Comparison of ENCODE assay signal across 8 mouse cellular contexts in genomic region chr6:88106612-88107123, GRCm38 (mm10). TPM values are rescaled to one million over a fixed set of nuclear protein-coding genes. Genes with fewer than 3 reads are reported as not detected.
DNase-seq lines count a peak whose midpoint lies in the region; ATAC-seq lines count a peak whose summit lies in the region.

No protein-coding gene starts in this region.

- H3K9me3 ChIP-seq in heart, embryonic 16.5 days (replicated peaks; ENCODE audit: control insufficient read depth, low read length), result no peaks in the 10 kb centered on the region
- no peaks in the 10 kb centered on the region for H3K9me3 ChIP-seq in embryonic facial prominence, embryonic 10.5 days
- H3K9me3 ChIP-seq in intestine, embryonic 15.5 days, result no peaks in the 10 kb centered on the region
- H3K9me3 ChIP-seq in midbrain, embryonic 14.5 days (ENCODE audit: control insufficient read depth, low read length), result no peaks in the 10 kb centered on the region

- H3K9ac ChIP-seq in heart, embryonic 16.5 days (ENCODE audit: low read length), result peak overlapping the region; percentile 72
- H3K9ac ChIP-seq in intestine, embryonic 15.5 days, result 0 out of 2 replicates have a peak overlapping the region, but pooled peaks have one; percentile 3
- H3K9ac ChIP-seq in midbrain, embryonic 14.5 days (replicated peaks; ENCODE audit: low read length), result peak overlapping the region; percentile 52; the same call in 1 of the 2 replicates

- DNase-seq in heart, postnatal 14 days, result no peak
- DNase-seq in embryonic facial prominence, embryonic 10.5 days (ENCODE audit: low spot score), result no peak
- no peak for DNase-seq in midbrain, embryonic 14.5 days
- no peak for DNase-seq in gastrocnemius, postnatal 10 days
- DNase-seq in T-cell, adult 2 months (ENCODE audit: low spot score), result no peak
- no peak for DNase-seq in spleen, postnatal 10 days (ENCODE audit: low spot score in 2 of 2)

- intact Hi-C loops in heart, postnatal 14 days (cut with DNase I), result no loop called here

- H3K27ac ChIP-seq in heart, embryonic 16.5 days (ENCODE audit: low read length), result 0 out of 2 replicates have a peak overlapping the region, but pooled peaks have one; percentile 19
- peak overlapping the region; percentile 73 for H3K27ac ChIP-seq in embryonic facial prominence, embryonic 10.5 days (replicated peaks)
- H3K27ac ChIP-seq in intestine, embryonic 15.5 days, result no peak overlapping the region
- H3K27ac ChIP-seq in midbrain, embryonic 14.5 days (replicated peaks; ENCODE audit: low read depth, low read length), result peak overlapping the region; percentile 78

- 93% methylated on average over 12 of the region's 12 CpGs for WGBS in heart, embryonic 16.5 days
- 96% methylated on average over 12 of the region's 12 CpGs for WGBS in embryonic facial prominence, embryonic 10.5 days
- WGBS in intestine, embryonic 15.5 days, result 95% methylated on average over 12 of the region's 12 CpGs
- WGBS in midbrain, embryonic 14.5 days, result 97% methylated on average over 12 of the region's 12 CpGs

- no peaks in the 10 kb centered on the region; the same call in 1 of the 2 replicates for H3K27me3 ChIP-seq in heart, embryonic 16.5 days (ENCODE audit: control insufficient read depth, insufficient read depth, low read length)
- H3K27me3 ChIP-seq in embryonic facial prominence, embryonic 10.5 days (replicated peaks; ENCODE audit: low read depth, poor library complexity, severe bottlenecking), result no peaks in the 10 kb centered on the region
- no peaks in the 10 kb centered on the region for H3K27me3 ChIP-seq in intestine, embryonic 15.5 days (replicated peaks)
- no peaks in the 10 kb centered on the region for H3K27me3 ChIP-seq in midbrain, embryonic 14.5 days (ENCODE audit: control insufficient read depth, insufficient read depth, low read length)

- no peak overlapping the region for H3K4me3 ChIP-seq in heart, embryonic 16.5 days (ENCODE audit: low read length)
- peak overlapping the region; percentile 34 for H3K4me3 ChIP-seq in embryonic facial prominence, embryonic 10.5 days
- no peak overlapping the region for H3K4me3 ChIP-seq in intestine, embryonic 15.5 days (replicated peaks)
- H3K4me3 ChIP-seq in midbrain, embryonic 14.5 days (replicated peaks; ENCODE audit: low read depth, low read length), result peak overlapping the region; percentile 17; the same call in 1 of the 2 replicates

- H3K36me3 ChIP-seq in heart, embryonic 16.5 days (ENCODE audit: control insufficient read depth, insufficient read depth), result peaks cover 28% of the 10 kb centered on the region
- peaks cover 36% of the 10 kb centered on the region for H3K36me3 ChIP-seq in embryonic facial prominence, embryonic 10.5 days (replicated peaks)
- H3K36me3 ChIP-seq in intestine, embryonic 15.5 days, result peaks cover 21% of the 10 kb centered on the region
- H3K36me3 ChIP-seq in midbrain, embryonic 14.5 days (ENCODE audit: control insufficient read depth, insufficient read depth, low read length), result peaks cover 31% of the 10 kb centered on the region

- H3K4me1 ChIP-seq in heart, embryonic 16.5 days (ENCODE audit: control insufficient read depth, insufficient read depth, low read length), result peaks cover 7% of the 10 kb centered on the region; the same call in 1 of the 2 replicates
- peaks cover 15% of the 10 kb centered on the region for H3K4me1 ChIP-seq in embryonic facial prominence, embryonic 10.5 days
- H3K4me1 ChIP-seq in intestine, embryonic 15.5 days (replicated peaks), result peaks cover 3% of the 10 kb centered on the region; the same call in 1 of the 2 replicates
- H3K4me1 ChIP-seq in midbrain, embryonic 14.5 days (ENCODE audit: control insufficient read depth, insufficient read depth, low read length), result peaks cover 11% of the 10 kb centered on the region

- H3K4me2 ChIP-seq in heart, embryonic 16.5 days (ENCODE audit: low read depth, low read length), result peak overlapping the region; percentile 65
- H3K4me2 ChIP-seq in intestine, embryonic 15.5 days (replicated peaks), result peak overlapping the region; percentile 50
- H3K4me2 ChIP-seq in midbrain, embryonic 14.5 days (ENCODE audit: low read length), result peak overlapping the region; percentile 51

- ATAC-seq in heart, embryonic 16.5 days (replicated peaks; ENCODE audit: extremely low read depth, insufficient read depth, low FRiP score), result no peak
- ATAC-seq in intestine, embryonic 15.5 days, result peak; percentile 39
- ATAC-seq in midbrain, embryonic 14.5 days (ENCODE audit: low FRiP score, low TSS enrichment), result peak; percentile 38; the same call in 1 of the 2 replicates

RNA-seq across cellular contexts. Expression of gene Rpn1, which starts 22.4 kb away (rescaled TPM):
- 182 and 197 TPM in 2 replicates for polyA plus RNA-seq in heart, embryonic 16.5 days (2015; fragmentation: Nextera tagmentation; extraction: Ambion mirVana)
- total RNA-seq in heart, postnatal 14 days (2021), result 100 to 1,000 TPM in 1 of 2 experiments, 10 to 100 TPM in 1; 99.5 to 107 TPM
- polyA plus RNA-seq in embryonic facial prominence, embryonic 10.5 days (2016; fragmentation: Nextera tagmentation; extraction: Ambion mirVana), result 302 and 327 TPM in 2 replicates
- 423 and 425 TPM in 2 replicates for polyA plus RNA-seq in intestine, embryonic 15.5 days (2015; fragmentation: Nextera tagmentation; extraction: Ambion mirVana)
- 251 and 290 TPM in 2 replicates for polyA plus RNA-seq in midbrain, embryonic 14.5 days (2014; fragmentation: Nextera tagmentation; extraction: Ambion mirVana)
- 10 to 100 TPM; 77.3 to 95.7 TPM for total RNA-seq in gastrocnemius, postnatal 10 days (2021)

Comparison
In these comparisons a context has a peak if more than half of its experiments do, and no peak if none do; other contexts are left out.
1. H3K4me3 ChIP-seq: peak in embryonic facial prominence, embryonic 10.5 days (single experiment) and midbrain, embryonic 14.5 days (single experiment); none in heart, embryonic 16.5 days (single experiment) and intestine, embryonic 15.5 days (single experiment).
2. H3K9ac ChIP-seq: peak in every context shown above with its lines; median percentile 72 in heart, embryonic 16.5 days; 52 in midbrain, embryonic 14.5 days; 3 in intestine, embryonic 15.5 days.
3. Peak in every context shown above with its lines, with median percentiles within 50 percentile points of each other: H3K4me2 ChIP-seq.